Mouse (Mus musculus) megakaryocyte, adult 5-6 weeks (primary cell): ENCODE data around the gene Slc7a5. TPM values are rescaled to one million over a fixed set of nuclear protein-coding genes. Genes with fewer than 3 reads are reported as not detected.

Experiments
- ATAC-seq: 2 replicates; pipeline ENCODE4 v1.8.0; 2016; ENCODE audit warnings: mild to moderate bottlenecking, inconsistent platforms; ENCODE audit not compliant: poor library complexity, severe bottlenecking
- total RNA-seq, 2 experiments: library from RNA; stranded (forward) in 1 of 2; stranded (reverse) in 1 of 2; fragments of 153-499, 151-499 nt in 1 of 2; fragments of 221-1000, 200-1000 nt in 1 of 2; gene quantifications; 2 replicates each; pipeline versions ENCODE4 v1.2.3 to v1.2.4; 2015 to 2017

Slc7a5 gene
- total RNA-seq, 2 experiments from 2014 or later, result 6.5 to 9.3 TPM

- no peak for ATAC-seq
These were observed 1.7 kb upstream of the Slc7a5 start for GRCm38 (mm10) chr8:121909148-121909541.

- ATAC-seq, result no peak
These were observed 1.1 kb upstream of the Slc7a5 start for GRCm38 (mm10) chr8:121908378-121909147.

- ATAC-seq, result peak; percentile 35
These were observed 667 bp downstream of the Slc7a5 start for GRCm38 (mm10) chr8:121906542-121907512.

GRCm38 (mm10) chr8:121905864-121906263 lies 1.6 kb downstream of the Slc7a5 start:
- ATAC-seq, result no peak

GRCm38 (mm10) chr8:121905420-121905819 lies 2.1 kb downstream of the Slc7a5 start:
- no peak for ATAC-seq

GRCm38 (mm10) chr8:121904999-121905398 lies 2.5 kb downstream of the Slc7a5 start:
- ATAC-seq, result no peak

- ATAC-seq, result no peak
These were observed 3.5 kb downstream of the Slc7a5 start for GRCm38 (mm10) chr8:121903977-121904376.

- ATAC-seq, result no peak
These were observed 5.8 kb downstream of the Slc7a5 start for GRCm38 (mm10) chr8:121901498-121902236.

GRCm38 (mm10) chr8:121899180-121900044 lies 8.1 kb downstream of the Slc7a5 start:
- ATAC-seq, result no peak

GRCm38 (mm10) chr8:121898401-121898931 lies 9.0 kb downstream of the Slc7a5 start:
- peak; percentile 94 for ATAC-seq

- ATAC-seq, result peak; percentile 57
These were observed 9.6 kb downstream of the Slc7a5 start for GRCm38 (mm10) chr8:121897871-121898381.

GRCm38 (mm10) chr8:121897205-121897604 lies 10.3 kb downstream of the Slc7a5 start:
- no peak for ATAC-seq

GRCm38 (mm10) chr8:121896476-121897145 lies 10.9 kb downstream of the Slc7a5 start:
- ATAC-seq, result no peak

GRCm38 (mm10) chr8:121895910-121896309 lies 11.6 kb downstream of the Slc7a5 start:
- ATAC-seq, result no peak

- no peak for ATAC-seq
These were observed 14.6 kb downstream of the Slc7a5 start for GRCm38 (mm10) chr8:121892875-121893274.

GRCm38 (mm10) chr8:121889810-121890785 lies 17.4 kb downstream of the Slc7a5 start:
- no peak for ATAC-seq

GRCm38 (mm10) chr8:121889317-121889716 lies 18.2 kb downstream of the Slc7a5 start:
- no peak for ATAC-seq

- no peak for ATAC-seq
These were observed 19.9 kb downstream of the Slc7a5 start for GRCm38 (mm10) chr8:121887547-121887946.
